Mouse (Mus musculus) neural tube, embryonic 14.5 days (tissue): ENCODE data around the gene Prkacb. TPM values are rescaled to one million over a fixed set of nuclear protein-coding genes. Genes with fewer than 3 reads are reported as not detected.

Source experiments
- ATAC-seq: fragments of 200-750 bp; cut with Nextera tagmentation; 2 replicates; pipeline ENCODE4 v1.8.0; 2017; ENCODE audit warnings: low read depth, mild to moderate bottlenecking, moderate TSS enrichment, moderate library complexity
- H3K27ac ChIP-seq: fragments of 300-500 bp; sonication (generic); 2 replicates; pipeline ENCODE4 v1.5.1; 2014; ENCODE audit warnings: low read depth, mild to moderate bottlenecking, control low read depth, low read length, moderate library complexity, mixed read lengths
- H3K27me3 ChIP-seq: fragments of 300-500 bp; sonication (generic); 2 replicates; pipeline ENCODE4 v1.6.1; 2014; ENCODE audit warnings: low read length; ENCODE audit not compliant: control insufficient read depth, insufficient read depth
- H3K36me3 ChIP-seq: fragments of 300-500 bp; sonication (generic); 2 replicates; pipeline ENCODE4 v1.6.1; 2014; ENCODE audit warnings: low read length, mixed read lengths; ENCODE audit not compliant: control insufficient read depth, insufficient read depth
- H3K4me1 ChIP-seq: fragments of 300-500 bp; sonication (generic); 2 replicates; pipeline ENCODE4 v1.6.1; 2014; ENCODE audit warnings: low read length; ENCODE audit not compliant: control insufficient read depth, insufficient read depth
- H3K4me2 ChIP-seq: fragments of 300-500 bp; sonication (generic); 2 replicates; pipeline ENCODE4 v1.6.1; 2014; ENCODE audit warnings: mild to moderate bottlenecking, low read depth, low read length, control low read depth
- H3K4me3 ChIP-seq: fragments of 300-500 bp; sonication (generic); 2 replicates; pipeline ENCODE4 v1.5.1; 2014; ENCODE audit warnings: low read depth, low read length, control low read depth, mixed read lengths
- H3K9ac ChIP-seq: fragments of 300-500 bp; sonication (generic); replicated peaks from 2 replicates; pipeline ENCODE4 v1.6.1; 2014; ENCODE audit warnings: low read depth, mild to moderate bottlenecking, control low read depth, low read length, mixed read lengths
- H3K9me3 ChIP-seq: fragments of 300-500 bp; sonication (generic); 2 replicates; pipeline ENCODE4 v1.6.1; 2016; ENCODE audit warnings: low read length; ENCODE audit not compliant: control insufficient read depth
- WGBS: fragments of 180-500 bp; shearing (Covaris S2); extraction: QIAGEN DNeasy Blood & Tissue Kit; methylation state at CpG from one replicate; pipeline ENCODE4 v1.1.7; 2014; 5-methylcytosine and 5-hydroxymethylcytosine counted together
- polyA plus RNA-seq: library from polyadenylated mRNA; unstranded; fragments of >200 nt; fragmentation: Nextera tagmentation; extraction: Ambion mirVana; gene quantifications from 2 replicates; pipeline ENCODE4 v1.2.1, GENCODE M21; 2014

Gene Prkacb
- polyA plus RNA-seq, 1 experiment from 2014 or later = 234 TPM

DNA sequence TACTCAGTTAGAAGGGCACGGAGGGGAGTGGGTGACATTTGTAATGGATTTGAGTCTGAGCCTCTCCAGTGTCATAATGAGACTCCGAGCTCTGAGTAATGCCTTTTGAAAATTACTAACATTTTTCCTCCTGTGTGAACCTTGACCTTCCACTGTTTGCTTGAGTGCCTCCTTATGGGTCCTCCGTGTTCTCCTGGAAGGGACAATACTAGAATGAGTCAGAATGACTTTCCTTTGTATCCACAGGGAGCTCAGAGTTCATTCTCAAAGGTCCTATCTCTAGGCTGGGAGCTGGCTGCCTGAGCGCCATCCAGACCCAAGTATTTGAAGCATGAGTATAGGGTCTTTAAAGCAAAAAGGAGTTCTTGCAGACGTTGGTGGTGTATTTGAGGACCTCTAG, 94.5 kb downstream of the Prkacb start:
- no peak overlapping the region for H3K4me2 ChIP-seq
- no peaks in the 10 kb centered on the region for H3K4me1 ChIP-seq
- 70% methylated on average over 5 of the region's 5 CpGs for WGBS
- H3K9me3 ChIP-seq = no peaks in the 10 kb centered on the region
- no peak overlapping the region for H3K27ac ChIP-seq
- no peak overlapping the region for H3K4me3 ChIP-seq
- ATAC-seq = no peak
- H3K27me3 ChIP-seq = no peaks in the 10 kb centered on the region
- H3K9ac ChIP-seq = no peak overlapping the region
- H3K36me3 ChIP-seq = no peaks in the 10 kb centered on the region

DNA sequence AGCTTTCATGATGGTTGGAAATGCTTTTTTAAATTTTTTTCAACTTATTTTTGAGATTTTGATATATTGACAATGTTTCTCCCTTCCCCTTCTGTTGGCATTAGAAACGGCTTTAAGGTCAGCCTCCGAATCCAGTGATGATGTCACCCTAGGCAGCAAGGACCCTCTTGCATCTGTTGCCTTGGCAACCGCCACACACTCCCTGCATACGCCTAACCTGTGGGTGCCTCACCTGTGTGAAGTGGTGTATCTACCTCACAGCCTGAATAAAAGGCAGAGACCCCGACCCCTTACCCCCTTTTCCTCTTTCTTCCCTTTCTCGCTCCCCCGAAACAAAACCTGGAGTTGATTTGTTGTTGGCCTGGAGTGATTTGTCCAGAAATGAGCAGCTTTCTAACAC, 100.5 kb downstream of the Prkacb start:
- no peak overlapping the region for H3K4me3 ChIP-seq
- no peaks in the 10 kb centered on the region for H3K4me1 ChIP-seq
- H3K9ac ChIP-seq = no peak overlapping the region
- no peaks in the 10 kb centered on the region for H3K9me3 ChIP-seq
- H3K27ac ChIP-seq = no peak overlapping the region
- no peak overlapping the region for H3K4me2 ChIP-seq
- H3K27me3 ChIP-seq = no peaks in the 10 kb centered on the region
- no peak for ATAC-seq
- no peaks in the 10 kb centered on the region for H3K36me3 ChIP-seq
- WGBS = 82% methylated on average over 7 of the region's 7 CpGs

DNA sequence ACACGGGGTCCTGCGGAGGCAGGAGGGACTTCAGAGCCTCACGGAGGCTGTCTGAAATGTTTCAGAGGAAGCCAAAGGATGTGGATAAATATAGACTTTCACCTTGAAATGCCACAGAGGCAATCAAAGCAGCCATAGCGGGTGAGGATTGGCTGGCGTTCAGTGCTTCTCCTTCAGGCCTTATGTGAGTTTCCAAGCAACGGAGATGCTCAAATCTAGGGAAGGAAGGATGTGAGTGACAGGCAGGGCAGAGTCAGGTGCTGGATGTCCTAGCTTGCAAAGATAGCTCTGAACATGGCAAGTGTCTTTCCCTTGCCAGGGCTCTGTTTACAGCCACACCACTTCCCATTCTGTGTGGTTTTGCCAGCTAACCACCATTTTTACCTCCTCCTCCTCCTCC, 101.2 kb downstream of the Prkacb start:
- no peak overlapping the region for H3K27ac ChIP-seq
- no peaks in the 10 kb centered on the region for H3K27me3 ChIP-seq
- H3K9ac ChIP-seq = no peak overlapping the region
- H3K4me3 ChIP-seq = no peak overlapping the region
- WGBS = 76% methylated on average over 6 of the region's 6 CpGs
- no peak overlapping the region for H3K4me2 ChIP-seq
- H3K4me1 ChIP-seq = no peaks in the 10 kb centered on the region
- no peaks in the 10 kb centered on the region for H3K36me3 ChIP-seq
- no peaks in the 10 kb centered on the region for H3K9me3 ChIP-seq
- ATAC-seq = no peak

DNA sequence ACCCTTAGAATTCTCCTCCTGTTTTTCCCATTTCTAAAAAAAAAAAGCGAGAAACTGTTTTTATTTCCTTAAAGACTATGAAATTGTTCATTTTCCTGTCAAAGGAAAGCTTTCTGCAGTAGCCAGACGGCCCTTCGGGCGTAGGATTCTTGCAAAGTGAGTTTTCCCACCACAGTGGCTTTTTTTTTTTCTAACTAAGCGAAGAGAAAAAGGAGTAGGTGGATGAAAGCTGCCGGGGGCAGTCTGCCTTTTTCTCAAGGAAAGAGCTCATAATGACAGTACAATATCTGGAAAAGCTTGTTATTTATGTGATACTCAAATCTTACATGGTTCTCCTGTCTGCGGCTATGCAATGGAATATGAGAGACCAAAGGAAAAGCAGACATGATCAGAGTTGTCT, 101.7 kb downstream of the Prkacb start:
- 83% methylated on average over 7 of the region's 7 CpGs for WGBS
- H3K4me1 ChIP-seq = no peaks in the 10 kb centered on the region
- H3K9ac ChIP-seq = no peak overlapping the region
- ATAC-seq = no peak
- no peaks in the 10 kb centered on the region for H3K9me3 ChIP-seq
- no peaks in the 10 kb centered on the region for H3K36me3 ChIP-seq
- no peak overlapping the region for H3K27ac ChIP-seq
- H3K27me3 ChIP-seq = no peaks in the 10 kb centered on the region
- H3K4me3 ChIP-seq = no peak overlapping the region
- H3K4me2 ChIP-seq = no peak overlapping the region

DNA sequence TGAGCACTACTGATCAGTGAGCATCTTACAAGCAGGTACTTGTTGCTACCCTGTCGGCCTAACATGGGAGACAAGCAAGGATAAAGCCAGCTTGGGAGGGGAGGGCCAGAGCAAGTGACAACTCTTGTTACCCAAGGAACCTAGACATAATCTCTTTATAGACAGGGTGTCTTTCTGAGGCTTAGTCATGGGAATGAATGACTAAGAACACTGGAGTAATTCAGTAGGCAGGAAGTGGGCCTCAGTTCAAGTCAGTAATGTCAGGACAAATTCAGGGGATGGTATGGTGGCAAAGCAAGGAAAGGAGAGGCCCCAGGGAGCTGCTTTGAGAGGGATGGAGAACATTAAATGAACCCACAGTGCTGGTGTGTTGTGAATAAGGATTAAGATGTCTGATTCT, 103.7 kb downstream of the Prkacb start:
- Histone ChIP-seq H3K27me3 (no peaks in the 10 kb centered on the region), H3K4me3 (no peak overlapping the region), H3K4me2 (no peak overlapping the region), H3K4me1 (no peaks in the 10 kb centered on the region), H3K27ac (no peak overlapping the region), H3K9ac (no peak overlapping the region), H3K9me3 (no peaks in the 10 kb centered on the region), H3K36me3 (no peaks in the 10 kb centered on the region)
- WGBS = 85% methylated on average over 1 of the region's 1 CpGs
- no peak for ATAC-seq

DNA sequence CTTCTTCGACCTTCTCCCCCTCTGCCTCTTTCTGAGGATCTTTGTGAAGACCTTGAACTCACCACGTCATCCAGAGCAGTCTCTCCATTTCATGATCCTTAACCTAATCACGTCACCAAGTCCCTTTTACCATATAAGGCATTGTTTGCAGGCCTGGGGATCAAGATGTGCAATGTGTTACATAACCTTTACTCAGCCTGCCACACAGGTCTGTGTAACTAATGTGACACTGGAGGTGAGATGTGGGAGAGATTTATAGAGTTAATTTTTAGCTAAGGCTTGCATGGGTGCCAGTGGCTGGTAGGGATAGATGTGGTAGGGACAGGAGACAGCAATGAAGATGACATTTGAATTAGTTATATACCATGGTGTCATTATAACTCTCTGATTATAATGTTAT, 104.4 kb downstream of the Prkacb start:
- H3K9me3 ChIP-seq = no peaks in the 10 kb centered on the region
- no peak overlapping the region for H3K4me2 ChIP-seq
- H3K4me3 ChIP-seq = no peak overlapping the region
- no peak for ATAC-seq
- H3K27me3 ChIP-seq = no peaks in the 10 kb centered on the region
- no peak overlapping the region for H3K9ac ChIP-seq
- H3K36me3 ChIP-seq = no peaks in the 10 kb centered on the region
- WGBS = 86% methylated on average over 3 of the region's 3 CpGs
- H3K4me1 ChIP-seq = no peaks in the 10 kb centered on the region
- no peak overlapping the region for H3K27ac ChIP-seq

DNA sequence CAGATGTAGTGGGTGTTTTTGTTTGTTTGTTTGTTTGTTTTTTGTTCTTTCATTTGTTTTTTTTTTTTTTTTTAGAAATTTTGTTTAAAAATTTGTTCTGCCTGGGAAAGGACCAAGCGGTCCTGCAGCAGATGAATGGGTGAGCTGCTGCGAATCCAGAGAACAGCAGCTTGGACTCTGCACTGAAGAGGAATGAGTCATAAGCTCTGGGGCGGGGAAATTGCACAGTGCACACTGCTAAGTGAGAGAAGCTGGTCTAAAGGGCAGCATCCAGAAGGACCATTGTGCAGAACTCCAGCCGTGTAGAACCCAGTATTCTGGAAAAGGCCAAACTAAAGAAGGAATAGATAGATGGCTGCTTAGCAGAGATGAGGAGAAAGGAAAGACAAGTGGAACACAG, 108.7 kb downstream of the Prkacb start:
- H3K27me3 ChIP-seq = no peaks in the 10 kb centered on the region
- H3K4me2 ChIP-seq = no peak overlapping the region
- no peak overlapping the region for H3K27ac ChIP-seq
- no peak overlapping the region for H3K9ac ChIP-seq
- ATAC-seq = no peak
- H3K4me1 ChIP-seq = no peaks in the 10 kb centered on the region
- WGBS = 94% methylated on average over 4 of the region's 4 CpGs
- no peak overlapping the region for H3K4me3 ChIP-seq
- no peaks in the 10 kb centered on the region for H3K9me3 ChIP-seq
- H3K36me3 ChIP-seq = no peaks in the 10 kb centered on the region

DNA sequence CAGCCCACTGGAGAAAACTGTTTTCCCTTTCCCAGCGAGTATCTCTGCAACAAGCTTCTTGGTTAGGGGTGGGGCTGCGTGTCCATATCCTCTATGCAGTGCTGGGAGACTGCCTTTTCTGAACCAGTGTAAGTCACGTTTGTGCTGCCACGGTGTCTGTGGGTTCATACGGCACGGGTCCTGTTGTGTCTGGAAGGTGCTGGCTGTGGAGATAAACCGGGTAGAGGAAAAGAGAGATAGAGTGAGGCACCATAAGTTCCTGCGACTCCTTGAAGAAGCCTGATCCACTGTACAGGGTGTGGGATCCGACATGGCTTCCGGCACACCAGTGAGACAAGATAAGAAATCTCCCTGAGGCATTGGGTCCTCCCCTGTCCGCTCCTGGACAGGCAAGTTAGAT, 112.7 kb downstream of the Prkacb start:
- no peaks in the 10 kb centered on the region for H3K9me3 ChIP-seq
- H3K9ac ChIP-seq = no peak overlapping the region
- no peak overlapping the region for H3K4me2 ChIP-seq
- H3K27me3 ChIP-seq = no peaks in the 10 kb centered on the region
- no peaks in the 10 kb centered on the region for H3K36me3 ChIP-seq
- WGBS = 82% methylated on average over 11 of the region's 11 CpGs
- no peak for ATAC-seq
- no peaks in the 10 kb centered on the region for H3K4me1 ChIP-seq
- H3K27ac ChIP-seq = no peak overlapping the region
- no peak overlapping the region for H3K4me3 ChIP-seq

DNA sequence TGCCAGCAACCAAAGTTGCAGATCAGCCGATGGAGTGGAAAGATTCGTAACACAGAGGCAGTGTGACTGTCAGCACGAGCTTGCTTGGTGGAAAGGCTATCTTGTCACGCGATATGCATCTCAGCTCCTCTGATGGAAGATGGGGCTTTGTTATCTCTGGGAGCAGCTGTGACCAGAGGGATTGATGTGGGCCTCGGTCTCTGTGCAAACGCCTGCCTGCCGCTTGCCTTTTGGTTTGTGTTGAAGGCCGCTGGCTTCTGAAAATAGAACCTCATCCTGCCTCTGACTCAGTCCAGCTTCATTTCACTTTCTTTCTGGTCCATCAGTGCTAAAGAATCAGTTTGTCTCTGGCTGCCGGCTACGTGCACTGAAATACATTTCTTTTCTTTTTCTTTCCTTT, 113.8 kb downstream of the Prkacb start:
- ATAC-seq = no peak

DNA sequence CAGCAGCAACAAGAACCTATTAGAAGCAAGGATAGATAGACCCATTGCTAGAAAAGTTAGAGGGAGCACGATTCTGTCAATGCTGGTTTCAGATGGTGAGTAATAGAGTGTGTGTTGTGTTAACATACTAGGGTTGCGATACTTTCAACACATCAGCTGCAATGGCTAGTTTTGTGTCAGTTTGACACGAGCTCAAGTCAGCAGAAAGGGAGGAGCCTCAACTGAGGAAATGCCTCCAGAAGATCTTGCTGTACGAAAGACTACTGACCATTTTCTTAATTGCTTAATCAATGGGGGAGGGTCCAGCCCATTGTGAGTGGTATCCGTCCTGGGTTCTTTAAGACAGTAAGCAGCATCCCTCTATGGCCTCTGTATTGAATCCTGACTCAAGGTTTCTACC, 120.2 kb downstream of the Prkacb start:
- Histone ChIP-seq H3K9ac (no peak overlapping the region), H3K27ac (no peak overlapping the region), H3K27me3 (no peaks in the 10 kb centered on the region), H3K4me3 (no peak overlapping the region), H3K36me3 (no peaks in the 10 kb centered on the region), H3K9me3 (no peaks in the 10 kb centered on the region), H3K4me1 (no peaks in the 10 kb centered on the region), H3K4me2 (no peak overlapping the region)
- ATAC-seq = no peak
- 77% methylated on average over 5 of the region's 5 CpGs for WGBS

More for the DNA sequence above, 113.8 kb downstream of the Prkacb start:
- Histone ChIP-seq H3K9ac (no peak overlapping the region), H3K27ac (no peak overlapping the region), H3K9me3 (no peaks in the 10 kb centered on the region), H3K4me2 (no peak overlapping the region), H3K27me3 (no peaks in the 10 kb centered on the region), H3K36me3 (no peaks in the 10 kb centered on the region), H3K4me1 (no peaks in the 10 kb centered on the region), H3K4me3 (no peak overlapping the region)
- WGBS = 64% methylated on average over 11 of the region's 11 CpGs
